8 mouse cellular contexts compared by ENCODE assay signal in the genomic region with DNA sequence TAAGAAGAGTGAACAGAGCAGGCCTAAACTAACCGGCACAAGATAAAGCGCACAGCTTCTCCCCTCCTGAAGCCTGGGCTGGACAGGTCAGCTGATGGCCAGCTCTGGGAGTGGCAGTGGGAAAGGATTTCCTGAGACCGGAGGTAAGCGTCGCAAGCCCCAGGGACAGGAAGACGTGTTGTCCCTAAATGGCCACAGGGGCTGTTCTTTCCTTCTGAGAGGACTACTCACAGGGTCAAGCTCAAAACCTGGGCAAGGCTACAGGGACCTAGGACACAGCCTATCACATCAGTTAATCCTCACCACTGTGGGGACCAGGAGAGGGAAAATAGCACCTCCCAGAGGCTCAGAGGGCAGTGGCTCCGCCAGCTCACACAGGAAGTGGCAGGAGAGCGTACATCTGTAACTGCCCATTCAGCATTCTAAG. TPM values are rescaled to one million over a fixed set of nuclear protein-coding genes. Genes with fewer than 3 reads are reported as not detected.
DNase-seq lines count a peak whose midpoint lies in the region; ATAC-seq and TF ChIP-seq lines count a peak whose summit lies in the region.
"Had no signal": no experiment of that assay in that cellular context is flagged by ENCODE, and none has a peak within 500 bp of the region (broad histone marks: within the 10 kb centered on the region; RNA-seq: fewer than 3 reads in every experiment).

No protein-coding gene starts in this region.

- ATAC-seq in midbrain, embryonic 11.5 days (ENCODE audit: low FRiP score): no peak

- DNase-seq in ovary, postnatal 36 days (ENCODE audit: low spot score): peak; percentile 6
- DNase-seq in ovary, adult 18-20 months (ENCODE audit: low spot score): no peak
- DNase-seq in heart, adult 2 months: peak; percentile 68 to 74
- DNase-seq in kidney, adult 18-20 months: peak; percentile 60
- DNase-seq in midbrain, embryonic 11.5 days (ENCODE audit: low spot score, missing footprints): peak; percentile 87
- no peak for DNase-seq in frontal cortex, adult 2 months (ENCODE audit: extremely low spot score in 1 of 2, low spot score in 1 of 2)
- DNase-seq in adipocyte (ENCODE audit: low spot score): no peak

- no peaks in the 10 kb centered on the region for H3K27me3 ChIP-seq in heart, adult 2 months (ENCODE audit: control insufficient read depth, insufficient read depth, low read length)
- H3K27me3 ChIP-seq in midbrain, embryonic 11.5 days (ENCODE audit: control insufficient read depth, insufficient read depth, low read length): no peaks in the 10 kb centered on the region

- H3K36me3 ChIP-seq in heart, adult 2 months (ENCODE audit: control insufficient read depth, insufficient read depth, low read length): no peaks in the 10 kb centered on the region; the same call in 1 of the 2 replicates
- no peaks in the 10 kb centered on the region for H3K36me3 ChIP-seq in midbrain, embryonic 11.5 days (ENCODE audit: control insufficient read depth, insufficient read depth, low read length)

- TF ChIP-seq EP300 in heart, adult 2 months (IDR thresholded peaks at IDR 0.05; ENCODE audit: insufficient read depth, low read depth, low read length): peak; percentile 85

- H3K4me1 ChIP-seq in heart, adult 2 months (ENCODE audit: control insufficient read depth, insufficient read depth, low read length): peaks cover 61% of the 10 kb centered on the region
- peaks cover 74% of the 10 kb centered on the region for H3K4me1 ChIP-seq in midbrain, embryonic 11.5 days (ENCODE audit: control insufficient read depth, insufficient read depth, low read length)

- intact Hi-C loops in heart, adult 2 months (cut with DNase I): no loop called here

- H3K9me3 ChIP-seq in midbrain, embryonic 11.5 days (ENCODE audit: control insufficient read depth, low read length): no peaks in the 10 kb centered on the region

- H3K79me2 ChIP-seq in heart, adult 2 months (replicated peaks; ENCODE audit: control insufficient read depth, insufficient read depth, low read length): peaks cover 6% of the 10 kb centered on the region

- TF ChIP-seq POLR2A in heart, adult 2 months (IDR thresholded peaks at IDR 0.05; ENCODE audit: insufficient read depth, low read depth, low read length): peak; percentile 93

- H3K27ac ChIP-seq in heart, adult 2 months: peak overlapping the region; percentile 96
- 0 out of 2 replicates have a peak overlapping the region, but pooled peaks have one; percentile 1 for H3K27ac ChIP-seq in midbrain, embryonic 11.5 days (ENCODE audit: low read depth, low read length)

- TF ChIP-seq CTCF in heart, adult 2 months (IDR thresholded peaks at IDR 0.05): peak; percentile 45

- no peak overlapping the region for H3K4me2 ChIP-seq in midbrain, embryonic 11.5 days

- H3K4me3 ChIP-seq in heart, adult 2 months: peak overlapping the region; percentile 44
- H3K4me3 ChIP-seq in midbrain, embryonic 11.5 days (ENCODE audit: low read depth, low read length): no peak overlapping the region

- peak overlapping the region; percentile 22 for H3K9ac ChIP-seq in heart, adult 2 months (ENCODE audit: low read depth, low read length)
- H3K9ac ChIP-seq in midbrain, embryonic 11.5 days (ENCODE audit: low read length): no peak overlapping the region; the same call in 1 of the 2 replicates

- WGBS in heart, adult 2 months: 30% methylated on average over 8 of the region's 8 CpGs
- WGBS in midbrain, embryonic 11.5 days: 61% methylated on average over 8 of the region's 8 CpGs

RNA-seq across cellular contexts. Expression of a gene that starts 8.3 kb away (rescaled TPM):
- total RNA-seq in heart, adult 2 months (2021): 10 to 100 TPM; 19.1 to 21.1 TPM
- polyA plus RNA-seq in heart, adult 2 months (2012; rRNA removed): 31.3 TPM in 2 replicates
- 36.2 and 42.1 TPM in 2 replicates for polyA plus RNA-seq in midbrain, embryonic 11.5 days (2014; fragmentation: Nextera tagmentation; extraction: Ambion mirVana)
- 42.1 and 44.2 TPM in 2 replicates for polyA plus RNA-seq in frontal cortex, adult 2 months (2012; rRNA removed)
- total RNA-seq: hematopoietic stem cell, adult 5-6 weeks had no signal

RNA-seq across cellular contexts. Expression of a gene that starts 44.5 kb away (rescaled TPM):
- total RNA-seq in heart, adult 2 months (2021): not detected
- polyA plus RNA-seq in heart, adult 2 months (2012; rRNA removed): 0.68 and 0.82 TPM in 2 replicates
- not detected in 2 replicates for polyA plus RNA-seq in midbrain, embryonic 11.5 days (2014; fragmentation: Nextera tagmentation; extraction: Ambion mirVana)
- polyA plus RNA-seq in frontal cortex, adult 2 months (2012; rRNA removed): 0.24 and 0.25 TPM in 2 replicates
- total RNA-seq: hematopoietic stem cell, adult 5-6 weeks had no signal

Comparison
In these comparisons a context has a peak if more than half of its experiments do, and no peak if none do; other contexts are left out.
1. DNase-seq: peak in ovary, postnatal 36 days (single experiment), heart, adult 2 months (2 of 2), kidney, adult 18-20 months (single experiment) and midbrain, embryonic 11.5 days (single experiment); none in ovary, adult 18-20 months (single experiment), frontal cortex, adult 2 months (0 of 2) and adipocyte (single experiment).